Mouse (Mus musculus) gastrocnemius, adult 2 months (tissue): ENCODE data around the gene Adam25. TPM values are rescaled to one million over a fixed set of nuclear protein-coding genes. Genes with fewer than 3 reads are reported as not detected.
"Not testable (repeated sequence)": the region's sequence is repeated elsewhere in the genome, so short reads cannot be mapped to it uniquely, and the experiment has no call there.

Source experiments
- DNase-seq: peaks from one replicate; pipeline ENCODE4 v3.0.0; 2022
- H3K27ac ChIP-seq: fragments of 200-600 bp; 2 replicates; pipeline ENCODE4 v1.8.1; 2022; ENCODE audit warnings: mild to moderate bottlenecking
- H3K4me3 ChIP-seq: fragments of 200-600 bp; 2 replicates; pipeline ENCODE4 v1.8.1; 2022; ENCODE audit warnings: mild to moderate bottlenecking, moderate library complexity
- CTCF ChIP-seq: fragments of 200-600 bp; IDR thresholded peaks from 2 replicates; pipeline ENCODE4 v1.8.1; 2022; ENCODE audit warnings: antibody characterized with exemption, mild to moderate bottlenecking, moderate library complexity
- intact Hi-C: fragments of 180-260 bp; cut with DNase I; formaldehyde crosslinking; loops from one replicate; pipeline ENCODE4 v1.15.1; 2025
- long read RNA-seq, 2 experiments: library from polyadenylated mRNA; stranded (forward); transcript quantifications; one replicate each; pipeline ENCODE4 v2.0.0; 2021
- total RNA-seq, 2 experiments: library from RNA; stranded (reverse); gene quantifications; 2 replicates each; pipeline ENCODE4 v1.2.3; 2021

Adam25 gene
- total RNA-seq: not detected
- long read RNA-seq, experiment 1: 0 reads
- long read RNA-seq, experiment 2: 0 reads

DNA sequence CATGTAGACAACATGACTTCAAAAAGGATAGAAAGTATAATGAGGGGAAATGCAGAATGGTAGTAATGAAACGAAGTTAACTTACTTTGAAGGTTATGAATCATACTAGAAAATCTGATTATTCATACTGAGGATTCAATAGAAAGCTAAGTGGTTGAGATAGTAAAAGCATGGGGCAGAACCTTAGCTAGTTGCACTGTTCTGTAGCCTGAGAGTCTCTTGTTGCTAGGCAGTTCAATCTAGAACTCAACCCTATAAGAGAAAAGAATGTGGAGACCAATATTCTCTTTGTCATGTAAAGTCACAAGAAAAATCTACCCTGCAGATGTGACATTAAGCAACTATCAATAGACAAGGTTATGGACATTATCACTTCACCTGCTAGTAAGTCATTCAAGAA is at the start of gene Adam25:
TSS of gene Adam25 (plus strand) at position 301 of the 400 bp plus-strand sequence.
- DNase-seq, H3K27ac ChIP-seq, intact Hi-C loops, H3K4me3 ChIP-seq: not testable (repeated sequence)

DNA sequence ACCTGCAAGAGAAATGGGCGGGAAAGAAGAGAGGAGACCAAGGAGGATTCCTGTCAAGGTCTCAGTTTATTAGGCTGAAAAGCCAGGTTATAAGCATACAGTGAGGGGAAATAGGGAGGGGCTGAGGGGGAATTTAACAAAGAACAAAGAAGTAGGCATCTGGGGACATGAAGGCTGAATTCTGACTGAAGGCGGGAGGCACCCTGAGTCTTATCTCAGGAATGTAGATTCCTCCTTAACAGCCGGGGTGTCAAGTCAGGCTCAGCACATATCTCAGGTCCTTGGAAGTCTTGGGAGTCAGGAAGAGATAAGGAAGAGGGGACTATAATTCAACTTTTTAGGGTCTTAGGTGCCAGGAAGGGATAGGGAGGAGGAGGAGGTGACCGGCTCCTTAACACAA is 36.6 kb upstream of the Adam25 start:
- intact Hi-C loops, DNase-seq, H3K27ac ChIP-seq, H3K4me3 ChIP-seq: not testable (repeated sequence)

GRCm38 (mm10) chr8:40715986-40716385 is 36.0 kb upstream of the Adam25 start:
- intact Hi-C loops: no loop called here
- no peak for TF ChIP-seq CTCF
- DNase-seq: no peak
- Histone ChIP-seq H3K27ac (no peak overlapping the region), H3K4me3 (no peak overlapping the region)

GRCm38 (mm10) chr8:40783320-40783719 is 31.3 kb downstream of the Adam25 start:
- intact Hi-C loops: no loop called here

DNA sequence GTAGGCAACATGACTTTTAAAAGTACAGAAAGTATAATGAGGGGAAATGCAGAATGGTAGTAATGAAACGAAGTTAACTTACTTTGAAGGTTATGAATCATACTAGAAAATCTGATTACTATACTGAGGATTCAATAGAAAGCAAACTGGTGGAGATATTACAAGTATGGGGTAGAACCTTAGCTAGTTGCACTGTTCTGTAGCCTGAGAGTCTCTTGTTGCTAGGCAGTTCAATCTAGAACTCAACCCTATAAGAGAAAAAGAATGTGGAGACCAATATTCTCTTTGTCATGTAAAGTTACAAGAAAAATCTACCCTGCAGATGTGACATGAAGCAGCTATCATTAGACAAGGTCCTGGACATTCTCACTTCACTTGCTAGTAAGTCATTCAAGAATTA is 41.0 kb downstream of the Adam25 start, which contains the start of gene Adam20:
TSS of gene Adam20 (plus strand) at position 301 of the 400 bp plus-strand sequence.
- H3K4me3 ChIP-seq, H3K27ac ChIP-seq, intact Hi-C loops, DNase-seq: not testable (repeated sequence)

More at GRCm38 (mm10) chr8:40783320-40783719, 31.3 kb downstream of the Adam25 start:
- TF ChIP-seq CTCF: no peak
- H3K27ac ChIP-seq: no peak overlapping the region
- no peak overlapping the region for H3K4me3 ChIP-seq
- no peak for DNase-seq

DNA sequence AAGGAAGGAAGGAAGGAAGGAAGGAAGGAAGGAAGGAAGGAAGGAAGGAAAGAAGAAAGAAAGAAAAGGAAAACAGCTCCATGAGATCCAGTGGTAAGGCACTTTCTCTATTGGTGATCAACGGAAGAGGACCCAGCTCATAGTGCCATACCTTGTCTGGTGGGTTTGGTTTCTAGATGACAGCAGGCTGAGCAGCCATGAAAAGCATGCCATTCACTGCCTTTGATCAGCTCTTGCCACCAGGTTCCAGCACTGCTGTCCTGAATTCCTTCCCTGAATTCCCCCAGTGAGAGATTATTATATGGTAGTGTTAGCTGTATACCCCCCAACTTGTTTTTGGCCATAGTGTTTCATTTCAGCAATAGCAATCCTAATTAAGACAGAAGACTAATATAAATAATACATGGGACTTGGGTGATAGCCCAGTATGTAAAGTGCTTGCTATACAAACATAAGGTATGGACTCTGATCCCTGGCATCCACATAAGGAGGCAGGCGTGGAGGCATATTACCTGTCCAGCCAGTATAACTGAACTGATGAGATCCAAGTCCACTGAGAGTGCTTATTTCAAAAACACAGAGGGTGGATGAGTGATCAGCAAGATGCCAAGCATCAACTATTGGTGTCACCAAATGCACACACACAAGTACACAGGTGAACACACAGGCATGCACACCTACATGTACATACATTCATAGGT is 51.5 kb downstream of the Adam25 start:
- DNase-seq: no peak
- no peak overlapping the region for H3K4me3 ChIP-seq
- intact Hi-C loops: no loop called here
- TF ChIP-seq CTCF: no peak
- H3K27ac ChIP-seq: no peak overlapping the region

Other genes with a start within 250 kb of the Adam25 start
- not detected for gene Adam24, start 77.1 kb upstream of the Adam25 start, total RNA-seq
- gene Adam20, start 41.1 kb downstream of the Adam25 start, total RNA-seq: not detected
- gene Adam39, start 70.8 kb downstream of the Adam25 start, total RNA-seq: not detected